Mouse (Mus musculus) midbrain, embryonic 11.5 days (tissue): ENCODE measurements around the gene Lipc. TPM values are rescaled to one million over a fixed set of nuclear protein-coding genes. Genes with fewer than 3 reads are reported as not detected.

Source experiments
- ATAC-seq: fragments of 200-750 bp; cut with Nextera tagmentation; 2 replicates; pipeline ENCODE4 v1.8.0; 2017; ENCODE audit warnings: moderate TSS enrichment, moderate library complexity; ENCODE audit not compliant: low FRiP score
- DNase-seq: peaks from one replicate; pipeline ENCODE4 v3.0.0; 2015; ENCODE audit warnings: low spot score; ENCODE audit errors: missing footprints
- H3K27ac ChIP-seq: fragments of 300-500 bp; sonication (generic); 2 replicates; pipeline ENCODE4 v1.5.1; 2014; ENCODE audit warnings: low read depth, low read length
- H3K27me3 ChIP-seq: fragments of 300-500 bp; sonication (generic); 2 replicates; pipeline ENCODE4 v1.6.1; 2014; ENCODE audit warnings: mild to moderate bottlenecking, low read length, moderate library complexity, mixed read lengths; ENCODE audit not compliant: control insufficient read depth, insufficient read depth
- H3K36me3 ChIP-seq: fragments of 300-500 bp; sonication (generic); 2 replicates; pipeline ENCODE4 v1.6.1; 2014; ENCODE audit warnings: mild to moderate bottlenecking, low read length, moderate library complexity, mixed read lengths; ENCODE audit not compliant: control insufficient read depth, insufficient read depth
- H3K4me1 ChIP-seq: fragments of 300-500 bp; sonication (generic); 2 replicates; pipeline ENCODE4 v1.6.1; 2014; ENCODE audit warnings: low read length; ENCODE audit not compliant: control insufficient read depth, insufficient read depth
- H3K4me2 ChIP-seq: fragments of 300-500 bp; sonication (generic); 2 replicates; pipeline ENCODE4 v1.6.1; 2014; ENCODE audit warnings: mild to moderate bottlenecking, moderate library complexity
- H3K4me3 ChIP-seq: fragments of 300-500 bp; sonication (generic); 2 replicates; pipeline ENCODE4 v1.5.1; 2014; ENCODE audit warnings: low read depth, low read length
- H3K9ac ChIP-seq: fragments of 300-500 bp; sonication (generic); 2 replicates; pipeline ENCODE4 v1.6.1; 2014; ENCODE audit warnings: low read length
- H3K9me3 ChIP-seq: fragments of 300-500 bp; sonication (generic); 2 replicates; pipeline ENCODE4 v1.6.1; 2016; ENCODE audit warnings: low read length; ENCODE audit not compliant: control insufficient read depth
- WGBS: fragments of 180-500 bp; shearing (Covaris S2); extraction: QIAGEN DNeasy Blood & Tissue Kit; methylation state at CpG from one replicate; pipeline ENCODE4 v1.1.7; 2014; 5-methylcytosine and 5-hydroxymethylcytosine counted together
- microRNA-seq: library from miRNA; unstranded; fragments of <30 nt; microRNA quantifications from one replicate; pipeline ENCODE4, GENCODE M21; 2017
- polyA plus RNA-seq: library from polyadenylated mRNA; unstranded; fragments of >200 nt; fragmentation: Nextera tagmentation; extraction: Ambion mirVana; gene quantifications from 2 replicates; pipeline ENCODE4 v1.2.1, GENCODE M21; 2014

Lipc gene
- polyA plus RNA-seq, 1 experiment from 2014 or later: not detected

GRCm38 (mm10) chr9:70790621-70791020, 161.4 kb downstream of the Lipc start:
- H3K27me3 ChIP-seq: no peaks in the 10 kb centered on the region

GRCm38 (mm10) chr9:70788705-70789104, 163.3 kb downstream of the Lipc start:
- no peak overlapping the region for H3K4me3 ChIP-seq
- no peaks in the 10 kb centered on the region for H3K36me3 ChIP-seq
- H3K9ac ChIP-seq: no peak overlapping the region
- H3K9me3 ChIP-seq: no peaks in the 10 kb centered on the region
- H3K27me3 ChIP-seq: no peaks in the 10 kb centered on the region
- no peak for DNase-seq
- H3K4me1 ChIP-seq: no peaks in the 10 kb centered on the region
- H3K4me2 ChIP-seq: no peak overlapping the region
- WGBS: 80% methylated on average over 7 of the region's 7 CpGs
- ATAC-seq: no peak
- no peak overlapping the region for H3K27ac ChIP-seq

More at GRCm38 (mm10) chr9:70790621-70791020, 161.4 kb downstream of the Lipc start:
- 82% methylated on average over 4 of the region's 4 CpGs for WGBS
- Histone ChIP-seq H3K4me2 (no peak overlapping the region), H3K36me3 (no peaks in the 10 kb centered on the region), H3K9me3 (no peaks in the 10 kb centered on the region), H3K27ac (no peak overlapping the region), H3K4me1 (no peaks in the 10 kb centered on the region), H3K4me3 (no peak overlapping the region), H3K9ac (no peak overlapping the region)
- DNase-seq: no peak
- no peak for ATAC-seq

DNA sequence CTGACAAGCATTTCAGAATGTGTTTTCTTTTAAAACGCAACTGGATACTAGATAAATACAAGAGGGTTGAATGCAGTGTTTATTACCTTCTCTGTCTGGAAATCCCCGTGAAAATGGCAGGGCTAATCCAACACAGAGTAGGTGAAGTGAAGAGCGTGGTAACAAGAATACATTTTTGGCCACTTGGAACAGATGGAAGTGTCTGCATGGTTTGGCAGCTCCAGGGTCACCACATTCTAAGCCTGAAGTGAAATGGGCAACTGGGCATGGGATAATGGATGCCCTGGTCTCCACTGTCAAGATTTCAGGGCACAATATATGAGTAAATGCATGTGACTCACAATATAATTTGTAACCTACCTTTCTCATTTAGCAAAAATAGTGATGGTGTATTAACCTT, 169.8 kb downstream of the Lipc start:
- Histone ChIP-seq H3K4me3 (no peak overlapping the region), H3K36me3 (no peaks in the 10 kb centered on the region), H3K4me1 (peaks cover 3% of the 10 kb centered on the region; the same call in 1 of the 2 replicates), H3K9ac (no peak overlapping the region), H3K9me3 (no peaks in the 10 kb centered on the region), H3K27me3 (no peaks in the 10 kb centered on the region), H3K27ac (no peak overlapping the region), H3K4me2 (no peak overlapping the region)
- no peak for ATAC-seq
- WGBS: 84% methylated on average over 3 of the region's 3 CpGs
- peak; percentile 41 for DNase-seq

- Histone ChIP-seq H3K27ac (no peak overlapping the region), H3K4me3 (no peak overlapping the region), H3K4me1 (peaks cover 4% of the 10 kb centered on the region; the same call in 1 of the 2 replicates), H3K9ac (no peak overlapping the region), H3K27me3 (no peaks in the 10 kb centered on the region), H3K36me3 (no peaks in the 10 kb centered on the region), H3K4me2 (no peak overlapping the region), H3K9me3 (no peaks in the 10 kb centered on the region)
- 97% methylated on average over 2 of the region's 2 CpGs for WGBS
- ATAC-seq: no peak
- no peak for DNase-seq
Observed at GRCm38 (mm10) chr9:70775517-70775916, 176.5 kb downstream of the Lipc start.

DNA sequence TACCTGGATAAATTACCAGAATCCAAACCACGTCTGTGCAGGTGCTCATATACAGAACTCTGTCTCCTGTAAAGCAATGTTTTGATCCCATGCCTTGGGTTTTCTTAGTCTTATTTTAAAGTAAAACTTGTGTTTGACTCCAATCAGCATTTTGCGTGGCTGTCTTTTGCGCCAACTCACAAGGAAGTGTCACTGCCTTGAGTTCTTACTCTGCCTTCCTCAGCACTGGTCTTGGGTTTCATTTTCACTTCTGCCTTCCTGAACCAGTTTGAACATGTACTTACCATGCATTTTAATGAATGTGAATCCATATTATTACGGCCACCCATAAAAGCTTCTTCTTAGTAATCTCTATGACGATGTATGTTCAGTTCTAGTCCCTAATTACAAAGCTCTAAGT, 191.1 kb downstream of the Lipc start:
- Histone ChIP-seq H3K27me3 (no peaks in the 10 kb centered on the region), H3K4me2 (no peak overlapping the region), H3K36me3 (no peaks in the 10 kb centered on the region; the same call in 1 of the 2 replicates), H3K4me1 (no peaks in the 10 kb centered on the region), H3K9ac (no peak overlapping the region), H3K27ac (no peak overlapping the region), H3K4me3 (no peak overlapping the region), H3K9me3 (no peaks in the 10 kb centered on the region)
- no peak for DNase-seq
- WGBS: 96% methylated on average over 5 of the region's 5 CpGs
- ATAC-seq: no peak

GRCm38 (mm10) chr9:70751504-70752222, 200.4 kb downstream of the Lipc start:
- no peaks in the 10 kb centered on the region for H3K27me3 ChIP-seq
- no peak for ATAC-seq
- no peak overlapping the region for H3K9ac ChIP-seq
- no peak overlapping the region for H3K4me3 ChIP-seq
- no peaks in the 10 kb centered on the region for H3K9me3 ChIP-seq
- no peak for DNase-seq
- H3K36me3 ChIP-seq: peaks cover 2% of the 10 kb centered on the region
- H3K4me2 ChIP-seq: no peak overlapping the region
- no peaks in the 10 kb centered on the region for H3K4me1 ChIP-seq
- 86% methylated on average over 3 of the region's 3 CpGs for WGBS
- no peak overlapping the region for H3K27ac ChIP-seq

Small RNA genes within 50 kb of the gene (microRNA-seq; reads per million reads assigned to microRNA genes)
- gene Gm25149: not detected

Other genes starting within 250 kb of the Lipc start
- gene Aqp9, start 216.5 kb upstream of the Lipc start, polyA plus RNA-seq: 0.12 TPM in 1 of 2 replicates, not detected in the other